Mouse (Mus musculus) hindbrain, embryonic 13.5 days (tissue): ENCODE data around the gene Clip1. TPM values are rescaled to one million over a fixed set of nuclear protein-coding genes. Genes with fewer than 3 reads are reported as not detected.

Experiments
- ATAC-seq: fragments of 200-750 bp; cut with Nextera tagmentation; 2 replicates; pipeline ENCODE4 v1.8.0; 2017; ENCODE audit warnings: moderate TSS enrichment; ENCODE audit not compliant: low FRiP score
- H3K27ac ChIP-seq: fragments of 300-500 bp; sonication (generic); 2 replicates; pipeline ENCODE4 v1.5.1; 2015; ENCODE audit warnings: inconsistent platforms, mild to moderate bottlenecking, moderate library complexity
- H3K27me3 ChIP-seq: fragments of 300-500 bp; sonication (generic); 2 replicates; pipeline ENCODE4 v1.6.1; 2015; ENCODE audit warnings: mild to moderate bottlenecking, inconsistent platforms
- H3K36me3 ChIP-seq: fragments of 300-500 bp; sonication (generic); 2 replicates; pipeline ENCODE4 v1.6.1; 2015; ENCODE audit warnings: mild to moderate bottlenecking, inconsistent platforms
- H3K4me1 ChIP-seq: fragments of 300-500 bp; sonication (generic); replicated peaks from 2 replicates; pipeline ENCODE4 v1.6.1; 2015; ENCODE audit warnings: inconsistent platforms
- H3K4me2 ChIP-seq: fragments of 300-500 bp; sonication (generic); 2 replicates; pipeline ENCODE4 v1.6.1; 2015; ENCODE audit warnings: inconsistent platforms, mild to moderate bottlenecking, moderate library complexity
- H3K4me3 ChIP-seq: fragments of 300-500 bp; sonication (generic); 2 replicates; pipeline ENCODE4 v1.5.1; 2015; ENCODE audit warnings: mild to moderate bottlenecking, inconsistent platforms
- H3K9ac ChIP-seq: fragments of 300-500 bp; sonication (generic); 2 replicates; pipeline ENCODE4 v1.6.1; 2015; ENCODE audit warnings: mild to moderate bottlenecking, inconsistent platforms
- H3K9me3 ChIP-seq: fragments of 300-500 bp; sonication (generic); 2 replicates; pipeline ENCODE4 v1.6.1; 2016; ENCODE audit warnings: inconsistent platforms
- WGBS: fragments of 180-500 bp; shearing (Covaris S2); methylation state at CpG from one replicate; pipeline ENCODE4 v1.1.7; 2015; 5-methylcytosine and 5-hydroxymethylcytosine counted together
- polyA plus RNA-seq: library from polyadenylated mRNA; unstranded; fragments of >200 nt; fragmentation: Nextera tagmentation; extraction: Ambion mirVana; gene quantifications from 2 replicates; pipeline ENCODE4 v1.2.1, GENCODE M21; 2015

Gene Clip1
- polyA plus RNA-seq, 1 experiment from 2014 or later, result 80.2 TPM

GRCm38 (mm10) chr5:123626631-123627030 is 57.8 kb downstream of the Clip1 start:
- Histone ChIP-seq H3K27me3 (no peaks in the 10 kb centered on the region), H3K4me2 (no peak overlapping the region), H3K36me3 (peaks cover 70% of the 10 kb centered on the region), H3K9me3 (no peaks in the 10 kb centered on the region), H3K27ac (no peak overlapping the region), H3K4me3 (no peak overlapping the region), H3K9ac (no peak overlapping the region), H3K4me1 (no peaks in the 10 kb centered on the region)
- WGBS, result 24% methylated on average over 8 of the region's 8 CpGs
- no peak for ATAC-seq

GRCm38 (mm10) chr5:123622421-123622820 is 62.0 kb downstream of the Clip1 start:
- no peak overlapping the region for H3K4me2 ChIP-seq
- H3K4me1 ChIP-seq, result no peaks in the 10 kb centered on the region
- peaks cover 61% of the 10 kb centered on the region for H3K36me3 ChIP-seq
- H3K27ac ChIP-seq, result no peak overlapping the region
- no peaks in the 10 kb centered on the region for H3K9me3 ChIP-seq
- H3K4me3 ChIP-seq, result no peak overlapping the region
- no peaks in the 10 kb centered on the region for H3K27me3 ChIP-seq
- ATAC-seq, result no peak
- H3K9ac ChIP-seq, result no peak overlapping the region
- WGBS, result 44% methylated on average over 13 of the region's 13 CpGs

- no peaks in the 10 kb centered on the region for H3K27me3 ChIP-seq
- H3K27ac ChIP-seq, result no peak overlapping the region
- H3K4me1 ChIP-seq, result no peaks in the 10 kb centered on the region
- H3K9ac ChIP-seq, result no peak overlapping the region
- no peaks in the 10 kb centered on the region for H3K9me3 ChIP-seq
- no peak overlapping the region for H3K4me2 ChIP-seq
- 79% methylated on average over 2 of the region's 2 CpGs for WGBS
- no peak overlapping the region for H3K4me3 ChIP-seq
- H3K36me3 ChIP-seq, result peaks cover 80% of the 10 kb centered on the region
- no peak for ATAC-seq
These were observed 65.9 kb downstream of the Clip1 start for GRCm38 (mm10) chr5:123618558-123618957.

GRCm38 (mm10) chr5:123614246-123614645 is 70.2 kb downstream of the Clip1 start:
- no peak overlapping the region for H3K9ac ChIP-seq
- no peaks in the 10 kb centered on the region for H3K27me3 ChIP-seq
- no peaks in the 10 kb centered on the region for H3K4me1 ChIP-seq
- no peak overlapping the region for H3K4me3 ChIP-seq
- H3K4me2 ChIP-seq, result no peak overlapping the region
- H3K36me3 ChIP-seq, result peaks cover 81% of the 10 kb centered on the region
- no peaks in the 10 kb centered on the region for H3K9me3 ChIP-seq
- no peak overlapping the region for H3K27ac ChIP-seq
- 95% methylated on average over 24 of the region's 24 CpGs for WGBS
- ATAC-seq, result no peak

- peaks cover 90% of the 10 kb centered on the region for H3K36me3 ChIP-seq
These were observed 74.6 kb downstream of the Clip1 start for GRCm38 (mm10) chr5:123609843-123610242.

GRCm38 (mm10) chr5:123609416-123609815 is 75.0 kb downstream of the Clip1 start:
- Histone ChIP-seq H3K4me1 (no peaks in the 10 kb centered on the region), H3K9me3 (no peaks in the 10 kb centered on the region), H3K27ac (no peak overlapping the region), H3K4me2 (no peak overlapping the region), H3K4me3 (no peak overlapping the region), H3K27me3 (no peaks in the 10 kb centered on the region), H3K9ac (no peak overlapping the region), H3K36me3 (peaks cover 87% of the 10 kb centered on the region)
- ATAC-seq, result no peak
- 90% methylated on average over 7 of the region's 7 CpGs for WGBS

More at GRCm38 (mm10) chr5:123609843-123610242, 74.6 kb downstream of the Clip1 start:
- no peak for ATAC-seq
- Histone ChIP-seq H3K27me3 (no peaks in the 10 kb centered on the region), H3K4me1 (no peaks in the 10 kb centered on the region), H3K9me3 (no peaks in the 10 kb centered on the region), H3K4me3 (no peak overlapping the region), H3K9ac (no peak overlapping the region), H3K4me2 (no peak overlapping the region), H3K27ac (no peak overlapping the region)
- 37% methylated on average over 4 of the region's 4 CpGs for WGBS

- H3K27ac ChIP-seq, result peak overlapping the region; percentile 44; the same call in 1 of the 2 replicates
- WGBS, result 77% methylated on average over 3 of the region's 3 CpGs
These were observed 77.2 kb downstream of the Clip1 start for GRCm38 (mm10) chr5:123607211-123607669.

GRCm38 (mm10) chr5:123603496-123603895 is 80.9 kb downstream of the Clip1 start:
- ATAC-seq, result peak; percentile 54; the same call in 1 of the 2 replicates
- peak overlapping the region; percentile 30; the same call in 1 of the 2 replicates for H3K27ac ChIP-seq

More at GRCm38 (mm10) chr5:123607211-123607669, 77.2 kb downstream of the Clip1 start:
- ATAC-seq, result no peak
- Histone ChIP-seq H3K9ac (no peak overlapping the region), H3K36me3 (peaks cover 81% of the 10 kb centered on the region), H3K27me3 (no peaks in the 10 kb centered on the region), H3K4me3 (no peak overlapping the region), H3K4me2 (no peak overlapping the region), H3K4me1 (peaks cover 8% of the 10 kb centered on the region), H3K9me3 (no peaks in the 10 kb centered on the region)

GRCm38 (mm10) chr5:123602174-123602573 is 82.2 kb downstream of the Clip1 start:
- Histone ChIP-seq H3K27ac (no peak overlapping the region), H3K4me1 (peaks cover 8% of the 10 kb centered on the region), H3K4me3 (no peak overlapping the region), H3K36me3 (peaks cover 82% of the 10 kb centered on the region), H3K4me2 (no peak overlapping the region), H3K9me3 (no peaks in the 10 kb centered on the region), H3K27me3 (no peaks in the 10 kb centered on the region), H3K9ac (peak overlapping the region; percentile 39; the same call in 1 of the 2 replicates)
- 82% methylated on average over 6 of the region's 6 CpGs for WGBS
- ATAC-seq, result no peak

More at GRCm38 (mm10) chr5:123603496-123603895, 80.9 kb downstream of the Clip1 start:
- H3K9ac ChIP-seq, result no peak overlapping the region
- WGBS, result 37% methylated on average over 11 of the region's 11 CpGs
- H3K4me2 ChIP-seq, result no peak overlapping the region
- H3K4me1 ChIP-seq, result peaks cover 8% of the 10 kb centered on the region
- peaks cover 85% of the 10 kb centered on the region for H3K36me3 ChIP-seq
- H3K4me3 ChIP-seq, result no peak overlapping the region
- no peaks in the 10 kb centered on the region for H3K27me3 ChIP-seq
- no peaks in the 10 kb centered on the region for H3K9me3 ChIP-seq

GRCm38 (mm10) chr5:123599319-123599718 is 85.1 kb downstream of the Clip1 start:
- Histone ChIP-seq H3K4me1 (peaks cover 8% of the 10 kb centered on the region), H3K4me2 (no peak overlapping the region), H3K27me3 (no peaks in the 10 kb centered on the region), H3K4me3 (no peak overlapping the region), H3K27ac (no peak overlapping the region), H3K9ac (no peak overlapping the region), H3K9me3 (no peaks in the 10 kb centered on the region), H3K36me3 (peaks cover 79% of the 10 kb centered on the region)
- 59% methylated on average over 6 of the region's 6 CpGs for WGBS
- ATAC-seq, result no peak

GRCm38 (mm10) chr5:123593622-123594280 is 90.7 kb downstream of the Clip1 start:
- H3K4me2 ChIP-seq, result no peak overlapping the region
- WGBS, result 84% methylated on average over 10 of the region's 10 CpGs
- H3K4me1 ChIP-seq, result no peaks in the 10 kb centered on the region
- peaks cover 80% of the 10 kb centered on the region for H3K36me3 ChIP-seq
- H3K27me3 ChIP-seq, result no peaks in the 10 kb centered on the region
- H3K9me3 ChIP-seq, result no peaks in the 10 kb centered on the region
- no peak for ATAC-seq
- H3K27ac ChIP-seq, result no peak overlapping the region
- H3K9ac ChIP-seq, result no peak overlapping the region
- H3K4me3 ChIP-seq, result no peak overlapping the region

- no peak overlapping the region for H3K9ac ChIP-seq
- H3K36me3 ChIP-seq, result peaks cover 72% of the 10 kb centered on the region
- no peak overlapping the region for H3K4me3 ChIP-seq
- no peaks in the 10 kb centered on the region for H3K27me3 ChIP-seq
- H3K27ac ChIP-seq, result no peak overlapping the region
- no peaks in the 10 kb centered on the region for H3K9me3 ChIP-seq
- ATAC-seq, result no peak
- H3K4me2 ChIP-seq, result no peak overlapping the region
- no peaks in the 10 kb centered on the region for H3K4me1 ChIP-seq
- 83% methylated on average over 6 of the region's 6 CpGs for whole genome bisulfite sequencing
These were observed 104.4 kb downstream of the Clip1 start for GRCm38 (mm10) chr5:123580043-123580442.

- Histone ChIP-seq H3K9ac (no peak overlapping the region), H3K27ac (no peak overlapping the region), H3K9me3 (no peaks in the 10 kb centered on the region), H3K36me3 (peaks cover 53% of the 10 kb centered on the region), H3K4me2 (no peak overlapping the region), H3K4me3 (no peak overlapping the region), H3K27me3 (no peaks in the 10 kb centered on the region), H3K4me1 (peaks cover 7% of the 10 kb centered on the region)
- WGBS, result 90% methylated on average over 3 of the region's 3 CpGs
- ATAC-seq, result no peak
These were observed 107.7 kb downstream of the Clip1 start for GRCm38 (mm10) chr5:123576696-123577095.
